Mouse (Mus musculus) lung, postnatal 36 days (tissue): ENCODE measurements around the gene Cd86.

Experiments used
- DNase-seq: peaks from one replicate; pipeline ENCODE4 v3.0.0; 2022; ENCODE audit warnings: mixed read lengths

Cd86 gene

DNA sequence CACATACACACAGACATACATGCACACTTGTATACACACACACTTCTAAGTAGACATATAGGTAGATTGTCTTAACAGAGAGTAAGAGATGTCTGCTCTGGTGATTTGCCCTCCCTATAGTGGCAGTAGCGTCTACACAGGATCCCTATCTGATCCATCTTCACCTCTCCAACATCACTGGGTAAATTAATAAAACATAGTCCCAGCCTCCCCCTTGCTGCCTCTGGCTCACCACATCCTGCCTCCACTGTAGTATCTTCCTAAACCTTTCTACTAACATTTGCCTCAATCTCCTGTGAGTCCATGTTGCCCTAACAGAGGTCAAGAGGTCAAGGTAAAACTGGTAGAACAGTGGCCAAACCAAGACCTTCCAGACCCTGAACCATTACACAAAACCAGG is 10.7 kb downstream of the Cd86 start:
- no peak for DNase-seq

- DNase-seq, result no peak
Measured at GRCm38 (mm10) chr16:36651174-36651766, 14.6 kb downstream of the Cd86 start.

GRCm38 (mm10) chr16:36650511-36650910 is 15.4 kb downstream of the Cd86 start:
- DNase-seq, result no peak

GRCm38 (mm10) chr16:36649304-36649703 is 16.6 kb downstream of the Cd86 start:
- DNase-seq, result no peak

DNA sequence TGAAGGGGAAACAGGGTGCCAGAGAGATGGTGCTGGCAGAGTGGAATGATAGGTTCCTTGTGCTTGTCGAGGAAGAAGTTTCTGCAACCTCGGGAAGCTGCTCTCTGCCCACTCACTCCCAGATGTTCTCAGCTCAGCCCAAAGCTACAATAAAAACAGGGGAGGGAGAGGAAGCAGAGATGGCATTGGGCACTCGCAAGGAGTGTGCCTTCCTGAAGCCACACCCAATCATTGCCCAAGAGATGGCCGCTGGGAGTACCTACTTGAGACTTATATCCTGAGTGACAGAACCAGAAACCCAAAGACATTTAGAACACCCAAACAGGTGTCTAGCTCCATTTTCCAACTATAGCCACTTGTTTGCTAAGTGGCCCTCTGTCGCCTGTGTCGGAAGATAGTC is 20.8 kb downstream of the Cd86 start:
- peak; percentile 20 for DNase-seq

GRCm38 (mm10) chr16:36642696-36643046 is 23.2 kb downstream of the Cd86 start:
- no peak for DNase-seq

DNA sequence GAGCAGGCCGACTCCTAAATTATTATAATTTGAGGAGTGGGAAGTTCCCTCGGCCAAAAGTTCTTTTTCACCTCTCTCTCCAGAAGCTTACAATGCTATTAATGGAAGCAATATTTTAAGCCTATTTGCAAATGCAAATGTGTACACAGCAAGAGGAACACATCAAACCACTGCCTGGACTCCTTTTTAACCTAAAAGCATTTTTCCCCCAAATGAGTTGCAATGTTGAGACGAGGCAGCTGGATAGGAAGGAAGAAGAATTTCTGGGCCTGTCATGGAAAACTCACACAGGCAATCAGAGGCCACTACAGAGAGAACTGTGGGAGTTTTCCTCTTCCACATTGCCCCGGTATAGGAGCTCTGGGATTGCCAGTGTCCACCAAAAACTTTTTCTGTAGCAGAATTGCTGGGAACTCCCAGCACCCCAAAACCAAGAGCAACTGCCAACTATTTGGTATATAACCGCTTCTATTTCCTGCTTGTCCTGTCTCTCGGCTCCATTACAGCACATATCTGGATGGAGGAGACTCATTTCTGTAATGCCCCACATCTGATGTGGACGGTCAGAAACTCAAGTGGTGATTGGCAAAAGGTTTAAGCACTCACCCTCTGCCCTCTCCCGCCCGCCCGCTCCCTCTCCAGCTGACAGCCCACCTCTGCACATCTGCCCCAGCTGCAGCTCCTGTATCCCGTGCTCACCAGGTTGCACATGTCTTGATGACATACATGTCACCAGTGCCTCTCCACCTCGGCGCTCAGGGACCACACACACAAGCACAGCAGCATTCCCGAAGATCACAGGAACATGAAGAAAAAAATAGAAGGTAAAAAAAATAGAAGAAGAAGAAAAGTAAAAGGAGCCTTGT is 23.8 kb downstream of the Cd86 start:
- no peak for DNase-seq

GRCm38 (mm10) chr16:36640993-36641392 is 24.9 kb downstream of the Cd86 start:
- DNase-seq, result no peak

GRCm38 (mm10) chr16:36639812-36640504 is 25.9 kb downstream of the Cd86 start:
- no peak for DNase-seq

GRCm38 (mm10) chr16:36636800-36637199 is 29.1 kb downstream of the Cd86 start:
- DNase-seq, result no peak

- DNase-seq, result no peak
Measured at GRCm38 (mm10) chr16:36634971-36635710, 30.7 kb downstream of the Cd86 start.

- no peak for DNase-seq
Measured at GRCm38 (mm10) chr16:36634421-36634820, 31.5 kb downstream of the Cd86 start.

DNA sequence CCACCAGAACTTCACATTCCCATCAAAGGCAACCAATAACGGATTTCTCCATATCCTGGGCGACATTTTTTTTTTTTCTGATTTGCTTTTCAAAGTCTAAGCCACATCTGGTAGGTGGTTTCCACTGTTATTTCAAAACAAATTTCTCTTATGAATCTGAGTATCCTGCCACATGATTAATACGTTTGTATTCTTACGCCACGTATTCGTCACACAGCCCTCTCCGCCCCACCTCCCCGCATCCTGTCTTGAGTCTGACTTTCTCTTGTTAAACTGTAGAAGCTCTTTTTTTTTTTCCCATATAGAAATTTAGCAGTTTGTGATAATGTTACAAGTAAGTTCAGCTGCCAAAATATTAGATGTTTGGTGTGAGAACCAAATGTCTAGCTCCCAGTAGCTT is 33.7 kb downstream of the Cd86 start:
- DNase-seq, result no peak

DNA sequence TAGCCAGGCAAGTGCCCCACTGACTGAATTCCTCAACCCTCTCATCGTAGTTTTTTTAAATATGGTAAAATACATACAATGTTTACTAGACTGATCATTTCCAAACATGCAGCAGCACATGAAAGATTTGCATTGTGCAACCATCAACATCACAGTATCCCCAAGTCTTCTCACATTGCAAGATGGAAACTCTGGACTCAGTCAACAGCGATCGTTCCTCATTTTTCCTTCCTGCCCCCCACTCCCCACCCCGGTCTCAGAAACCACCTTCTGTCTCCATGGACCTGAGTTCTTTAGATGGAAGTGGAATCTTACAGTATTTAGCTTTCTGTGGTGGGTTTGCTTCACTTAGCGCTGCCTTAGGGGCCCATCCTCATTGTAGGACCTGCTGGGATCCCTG is 34.3 kb downstream of the Cd86 start:
- no peak for DNase-seq

- DNase-seq, result no peak
Measured at GRCm38 (mm10) chr16:36627740-36628139, 38.1 kb downstream of the Cd86 start.

- DNase-seq, result peak; percentile 59
Measured at GRCm38 (mm10) chr16:36626567-36627197, 39.2 kb downstream of the Cd86 start.

GRCm38 (mm10) chr16:36625909-36626308 is 40.0 kb downstream of the Cd86 start:
- DNase-seq, result no peak

- DNase-seq, result no peak
Measured at GRCm38 (mm10) chr16:36622320-36622719, 43.6 kb downstream of the Cd86 start.

DNA sequence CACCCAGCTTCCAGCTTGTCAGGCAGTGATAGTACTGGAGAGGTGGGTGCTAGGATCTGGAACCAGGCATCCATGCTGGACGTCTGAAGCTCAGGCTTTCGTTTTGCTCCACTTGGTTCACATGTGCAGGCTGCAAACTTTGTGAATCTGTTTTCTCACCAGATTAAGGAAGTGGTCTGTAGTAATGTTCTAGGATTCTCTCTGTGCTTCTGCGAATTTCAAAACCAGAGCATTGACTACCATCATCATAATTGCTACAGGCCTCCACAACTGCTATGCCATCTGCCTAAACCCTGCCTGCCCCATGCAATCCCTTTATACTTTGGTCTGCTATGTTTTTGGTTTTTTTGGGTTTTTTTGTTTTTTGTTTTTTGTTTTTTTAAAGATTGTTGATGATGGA is 44.8 kb downstream of the Cd86 start:
- DNase-seq, result no peak

GRCm38 (mm10) chr16:36613701-36614100 is 52.2 kb downstream of the Cd86 start:
- no peak for DNase-seq

DNA sequence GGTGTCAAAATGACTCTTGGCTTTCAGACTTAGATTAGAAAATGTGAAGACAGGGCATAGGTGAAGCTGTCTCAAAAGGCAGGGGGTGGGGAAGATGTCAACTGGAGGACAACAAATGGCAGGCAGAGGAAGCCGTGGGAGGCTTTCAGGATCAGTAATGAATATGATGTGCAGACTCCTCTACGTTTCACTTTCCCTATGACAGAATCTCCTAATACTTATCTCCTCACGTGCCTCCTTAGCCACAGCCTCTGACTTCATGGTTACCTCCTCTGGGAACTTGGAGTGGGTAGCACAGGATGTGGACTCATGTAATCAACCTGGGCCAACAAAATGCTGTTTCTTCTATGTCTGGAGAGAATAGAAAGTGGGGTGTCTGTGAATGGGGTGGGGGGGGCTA is 63.2 kb downstream of the Cd86 start:
- no peak for DNase-seq

GRCm38 (mm10) chr16:36598265-36598664 is 67.6 kb downstream of the Cd86 start:
- DNase-seq, result no peak
